Mouse (Mus musculus): ENCODE measurements around the gene Tmem268. TPM values are rescaled to one million over a fixed set of nuclear protein-coding genes. Genes with fewer than 3 reads are reported as not detected.

Gene Tmem268
- 1 to 10 TPM; 5.8 to 8.3 TPM for total RNA-seq (2021)
- long read RNA-seq, experiment 1, partial matches to known transcripts = 0 of 4 reads
- long read RNA-seq, experiment 1, other reads (novel, unspliced or antisense) = 0 of 4 reads
- long read RNA-seq, experiment 2, partial matches to known transcripts = 0 of 10 reads
- long read RNA-seq, experiment 2, other reads (novel, unspliced or antisense) = 6 of 10 reads

- peak within 1 kb of the TSS; percentile 86 for H3K27ac ChIP-seq
- H3K4me3 ChIP-seq = peak within 1 kb of the TSS; percentile 84
- peak; percentile 63 for TF ChIP-seq CTCF (conservative IDR thresholded peaks at IDR 0.05)
- DNase-seq (ENCODE audit: low spot score in 2 of 2) = peak in 1 of 2 experiments; percentile 58
These were observed at the start of gene Tmem268 for GRCm38 (mm10) chr4:63558407-63559081. Gene Tmem268, plus strand, starts transcription at chr4:63558781.

- Histone ChIP-seq H3K27ac (no peak overlapping the region), H3K4me3 (no peak overlapping the region)
- no peak for TF ChIP-seq CTCF (conservative IDR thresholded peaks at IDR 0.05)
- no peak for DNase-seq (ENCODE audit: low spot score in 2 of 2)
These were observed 45.7 kb upstream of the Tmem268 start for GRCm38 (mm10) chr4:63512921-63513320.

GRCm38 (mm10) chr4:63514454-63514984, 44.1 kb upstream of the Tmem268 start:
- DNase-seq (ENCODE audit: low spot score in 2 of 2) = no peak
- Histone ChIP-seq H3K4me3 (no peak overlapping the region), H3K27ac (no peak overlapping the region)
- TF ChIP-seq CTCF (conservative IDR thresholded peaks at IDR 0.05) = no peak

GRCm38 (mm10) chr4:63515021-63515420, 43.6 kb upstream of the Tmem268 start:
- DNase-seq (ENCODE audit: low spot score in 2 of 2) = no peak
- no peak for TF ChIP-seq CTCF (conservative IDR thresholded peaks at IDR 0.05)
- no peak overlapping the region for H3K27ac ChIP-seq
- no peak overlapping the region for H3K4me3 ChIP-seq

- Histone ChIP-seq H3K27ac (no peak overlapping the region), H3K4me3 (no peak overlapping the region)
- no peak for DNase-seq (ENCODE audit: low spot score in 2 of 2)
- no peak for TF ChIP-seq CTCF (conservative IDR thresholded peaks at IDR 0.05)
These were observed 36.7 kb upstream of the Tmem268 start for GRCm38 (mm10) chr4:63521813-63522419.

GRCm38 (mm10) chr4:63525514-63525913, 33.1 kb upstream of the Tmem268 start:
- no peak for DNase-seq (ENCODE audit: low spot score in 2 of 2)
- Histone ChIP-seq H3K27ac (no peak overlapping the region), H3K4me3 (no peak overlapping the region)
- TF ChIP-seq CTCF (conservative IDR thresholded peaks at IDR 0.05) = no peak

- peak; percentile 66 to 90 for DNase-seq (ENCODE audit: low spot score in 2 of 2)
- Histone ChIP-seq H3K4me3 (no peak overlapping the region), H3K27ac (peak overlapping the region; percentile 15; the same call in 1 of the 2 replicates)
- no peak for TF ChIP-seq CTCF (conservative IDR thresholded peaks at IDR 0.05)
These were observed 29.6 kb upstream of the Tmem268 start for GRCm38 (mm10) chr4:63528946-63529345.

- TF ChIP-seq CTCF (conservative IDR thresholded peaks at IDR 0.05) = no peak
- H3K4me3 ChIP-seq = no peak overlapping the region
- DNase-seq (ENCODE audit: low spot score in 2 of 2) = no peak
- no peak overlapping the region for H3K27ac ChIP-seq
These were observed 28.2 kb upstream of the Tmem268 start for GRCm38 (mm10) chr4:63530409-63530808.

GRCm38 (mm10) chr4:63537602-63538001, 21.0 kb upstream of the Tmem268 start:
- Histone ChIP-seq H3K27ac (no peak overlapping the region), H3K4me3 (no peak overlapping the region)
- no peak for TF ChIP-seq CTCF (conservative IDR thresholded peaks at IDR 0.05)
- DNase-seq (ENCODE audit: low spot score in 2 of 2) = no peak

- TF ChIP-seq CTCF (conservative IDR thresholded peaks at IDR 0.05) = no peak
- Histone ChIP-seq H3K27ac (no peak overlapping the region), H3K4me3 (no peak overlapping the region)
- no peak for DNase-seq (ENCODE audit: low spot score in 2 of 2)
These were observed 16.4 kb upstream of the Tmem268 start for GRCm38 (mm10) chr4:63542209-63542608.

GRCm38 (mm10) chr4:63543746-63544493, 14.7 kb upstream of the Tmem268 start:
- peak; percentile 31 for TF ChIP-seq CTCF (conservative IDR thresholded peaks at IDR 0.05)
- DNase-seq (ENCODE audit: low spot score in 2 of 2) = no peak

GRCm38 (mm10) chr4:63544494-63545230, 13.9 kb upstream of the Tmem268 start, which contains the start of gene Atp6v1g1:
Gene Atp6v1g1, plus strand, starts transcription at chr4:63544772.
- no peak; the same call in 1 of the 2 replicates for TF ChIP-seq CTCF (conservative IDR thresholded peaks at IDR 0.05)
- DNase-seq (ENCODE audit: low spot score in 2 of 2) = peak; percentile 93 to 94
- Histone ChIP-seq H3K4me3 (peak within 1 kb of the TSS; percentile 70), H3K27ac (peak within 1 kb of the TSS; percentile 95)

More at GRCm38 (mm10) chr4:63543746-63544493, 14.7 kb upstream of the Tmem268 start:
- Histone ChIP-seq H3K27ac (peak overlapping the region; percentile 71), H3K4me3 (peak overlapping the region; percentile 45)
